Mouse (Mus musculus) kidney, adult 9 months (tissue): Measurements from ENCODE around the gene Rpl15.
"Not testable (repeated sequence)": the region's sequence is repeated elsewhere in the genome, so short reads cannot be mapped to it uniquely, and the experiment has no call there.

Source experiments
- DNase-seq: peaks from one replicate; pipeline ENCODE4 v3.0.0; 2022

Gene Rpl15

DNA sequence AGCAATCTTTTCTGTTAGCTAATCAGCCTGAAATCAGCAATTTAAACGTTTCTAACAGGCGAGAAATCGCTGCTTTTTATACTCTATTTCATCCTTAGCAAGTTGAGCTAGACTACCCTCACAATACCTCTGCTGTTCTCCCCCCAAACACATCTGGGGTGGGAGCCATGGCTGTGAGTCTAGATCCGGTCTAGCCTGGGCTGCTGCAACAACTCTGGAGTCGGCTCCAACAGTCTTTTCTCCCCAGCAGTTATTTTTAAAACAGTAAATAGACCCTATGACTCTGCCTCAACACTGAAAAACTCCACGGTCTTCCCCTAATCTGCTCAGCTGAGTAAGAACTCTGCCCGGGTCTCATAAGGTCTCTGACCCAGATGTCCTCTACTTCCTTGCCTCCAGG, 31.1 kb downstream of the Rpl15 start:
- no peak for DNase-seq

DNA sequence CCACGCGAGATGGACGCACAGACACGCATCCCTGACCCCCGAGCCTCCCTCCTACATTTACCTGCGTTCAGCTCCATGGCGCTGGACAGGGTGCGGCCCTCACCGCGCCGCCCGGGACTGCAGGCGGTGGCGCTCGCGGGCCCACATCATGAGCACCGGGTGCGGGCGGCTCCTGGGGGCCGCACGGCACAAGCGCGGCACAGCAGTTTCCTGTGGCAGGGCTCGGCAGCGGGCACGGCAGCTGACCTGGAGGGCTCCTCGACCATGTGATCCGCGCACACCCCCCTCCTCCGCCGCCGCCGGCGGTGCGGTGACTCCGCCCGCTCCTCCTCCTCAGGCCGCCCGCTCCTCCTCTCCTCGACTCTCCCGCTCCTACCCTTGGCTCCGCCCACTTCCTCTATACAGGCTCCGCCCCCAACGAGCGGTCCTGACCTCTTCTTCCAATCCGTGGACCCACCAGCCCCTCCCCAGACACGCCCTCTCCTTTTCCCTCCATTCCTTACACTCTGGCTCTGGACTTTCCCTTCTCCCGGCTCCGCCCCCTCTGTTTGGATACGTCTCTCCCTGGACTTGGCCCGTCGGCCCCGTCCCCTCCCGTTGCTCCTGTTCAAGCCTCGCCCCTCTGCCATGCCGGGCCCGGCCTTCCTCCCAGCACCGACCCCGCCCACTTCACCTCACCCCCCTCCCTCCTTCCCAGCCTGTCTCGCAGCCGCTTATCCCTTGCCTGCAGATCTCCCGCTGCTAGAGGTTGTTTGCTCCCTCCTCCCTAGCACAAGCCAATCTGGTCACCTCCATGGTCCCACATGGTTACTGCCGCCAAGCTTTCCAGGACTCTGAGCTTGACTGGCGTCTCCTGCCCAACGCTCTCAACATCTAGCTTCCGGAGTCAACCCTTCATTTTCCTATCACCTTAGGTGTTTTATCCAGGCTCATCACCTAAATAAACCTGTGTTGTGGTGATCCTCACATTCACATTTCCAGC, 32.1 kb downstream of the Rpl15 start, which contains the start of gene Nr1d2:
Gene Nr1d2 (minus strand): TSS at position 378 of the 982 bp plus-strand sequence.
- peak; percentile 100 for DNase-seq

DNA sequence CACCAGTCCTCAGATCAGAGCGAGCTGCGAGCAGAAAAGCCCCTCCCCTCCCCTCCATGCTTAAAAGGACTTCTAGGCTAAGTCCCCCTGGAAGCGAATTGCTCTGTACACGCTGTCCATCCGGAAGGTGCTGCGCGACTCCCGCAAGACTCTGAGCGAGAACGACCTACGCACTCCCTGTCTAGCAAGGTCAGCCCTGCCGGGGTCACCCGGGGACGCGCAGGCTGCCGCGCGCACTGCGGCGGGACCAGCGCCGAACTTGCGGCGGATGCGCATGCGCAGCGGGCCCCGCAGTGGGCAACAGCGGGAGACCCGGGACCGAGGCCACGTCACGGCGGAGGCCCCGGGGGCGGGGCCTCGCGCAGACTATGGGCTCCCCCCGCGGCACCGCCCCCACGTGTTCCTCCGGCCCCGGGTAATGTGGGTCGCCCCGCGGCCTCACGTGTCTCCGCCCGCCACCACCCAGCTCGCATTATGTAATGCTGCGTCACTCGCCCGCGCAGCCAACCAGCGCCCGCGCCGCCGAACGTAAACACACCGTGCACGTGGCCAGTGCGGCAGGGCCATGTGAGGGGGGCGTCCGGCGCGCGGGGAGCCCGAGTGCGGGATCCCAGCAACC, 33.0 kb downstream of the Rpl15 start:
- DNase-seq = peak; percentile 99

DNA sequence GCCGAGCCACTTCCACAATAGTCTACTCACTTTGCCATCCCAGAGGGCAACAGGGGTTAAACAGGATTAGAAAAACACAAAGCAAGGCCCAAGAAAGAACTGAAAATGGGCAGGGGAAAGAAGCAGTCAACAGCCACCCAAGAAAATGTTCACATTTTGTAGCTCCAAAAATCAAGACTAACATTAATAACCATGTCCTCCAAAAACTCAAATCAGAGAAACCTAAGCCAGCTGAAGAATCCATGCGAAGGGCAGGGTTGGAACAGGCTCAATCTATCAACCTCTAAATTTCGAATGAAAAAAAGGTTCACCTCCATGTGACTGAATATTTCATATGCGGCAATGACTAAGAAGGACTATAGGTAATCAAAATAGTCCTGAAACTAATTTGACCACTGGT, 33.8 kb downstream of the Rpl15 start:
- no peak for DNase-seq

DNA sequence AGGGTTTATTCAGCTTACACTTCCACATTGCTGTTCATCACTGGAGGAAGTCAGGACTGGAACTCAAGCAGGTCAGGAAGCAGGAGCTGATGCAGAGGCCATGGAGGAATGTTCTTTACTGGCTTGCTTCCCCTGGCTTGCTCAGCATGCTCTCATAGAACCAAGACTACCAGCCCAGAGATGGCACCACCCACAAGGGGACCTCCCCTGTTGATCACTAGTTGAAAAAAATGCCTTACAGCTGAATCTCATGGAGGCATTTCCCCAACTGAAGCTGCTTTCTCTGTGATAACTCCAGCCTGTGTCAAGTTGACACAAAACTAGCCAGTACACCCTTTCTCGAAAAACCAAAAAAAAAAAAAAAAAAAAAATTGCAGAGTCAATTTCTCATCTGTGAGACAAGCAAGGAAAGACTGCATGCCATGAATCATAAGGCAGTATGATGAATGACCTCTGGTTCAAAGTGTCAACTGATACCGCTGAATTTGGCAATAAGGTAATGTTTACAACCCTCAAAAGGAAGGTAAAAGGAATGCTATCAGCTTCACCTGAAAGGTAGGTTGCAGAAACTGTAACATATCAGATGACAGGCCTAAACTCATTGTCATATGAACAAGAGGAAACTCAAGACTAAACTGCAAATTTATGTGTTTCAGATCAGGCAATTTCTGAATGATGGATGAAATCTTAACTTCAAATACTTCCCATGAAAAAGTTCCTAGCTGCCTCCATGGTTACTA, 34.5 kb downstream of the Rpl15 start:
- DNase-seq = not testable (repeated sequence)

DNA sequence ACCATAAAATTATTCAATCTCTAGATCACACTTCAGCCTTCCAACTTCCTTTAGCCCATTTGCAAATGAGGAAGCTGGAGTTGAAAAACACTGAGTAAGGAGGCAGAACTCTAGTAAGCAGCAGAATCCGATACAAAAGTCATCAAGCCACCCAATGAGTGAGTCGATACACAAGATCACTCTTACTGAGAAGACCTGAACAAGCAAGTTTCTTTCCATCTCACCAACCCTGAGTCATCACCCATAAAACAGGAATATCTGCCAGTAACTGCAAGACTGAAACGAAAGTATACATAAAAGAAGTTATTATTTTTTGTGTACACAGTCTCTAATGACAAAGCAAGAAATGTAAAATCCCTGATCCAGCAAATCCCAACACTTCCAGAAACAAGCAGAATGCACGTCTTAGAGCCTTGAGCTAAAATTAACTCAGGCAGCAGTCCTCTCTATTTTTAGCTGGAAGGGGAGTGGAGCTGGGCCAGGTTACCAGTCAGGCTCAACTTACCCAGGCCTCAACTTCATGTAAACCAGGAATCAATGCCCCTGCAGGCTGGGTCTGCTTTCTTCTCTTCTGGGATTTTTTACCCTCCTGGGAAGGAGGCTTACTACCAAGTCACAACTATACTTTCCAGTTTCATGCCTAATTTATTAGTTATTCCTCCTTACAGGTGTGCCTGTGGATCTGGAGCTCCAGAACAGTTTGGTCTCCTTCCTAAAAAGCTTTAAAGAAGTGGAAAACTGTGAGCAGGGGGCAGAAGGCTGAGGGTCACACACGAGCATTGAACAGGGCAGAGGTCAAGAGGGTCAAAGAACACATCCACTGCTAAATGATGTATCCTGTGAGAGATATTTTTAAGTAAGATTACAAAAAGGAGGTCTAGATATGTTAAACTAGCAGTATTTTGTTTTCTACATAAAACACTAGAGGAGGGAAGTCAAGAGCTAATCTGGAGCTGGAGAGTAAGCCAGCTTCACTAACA, 36.9 kb downstream of the Rpl15 start:
- no peak for DNase-seq

DNA sequence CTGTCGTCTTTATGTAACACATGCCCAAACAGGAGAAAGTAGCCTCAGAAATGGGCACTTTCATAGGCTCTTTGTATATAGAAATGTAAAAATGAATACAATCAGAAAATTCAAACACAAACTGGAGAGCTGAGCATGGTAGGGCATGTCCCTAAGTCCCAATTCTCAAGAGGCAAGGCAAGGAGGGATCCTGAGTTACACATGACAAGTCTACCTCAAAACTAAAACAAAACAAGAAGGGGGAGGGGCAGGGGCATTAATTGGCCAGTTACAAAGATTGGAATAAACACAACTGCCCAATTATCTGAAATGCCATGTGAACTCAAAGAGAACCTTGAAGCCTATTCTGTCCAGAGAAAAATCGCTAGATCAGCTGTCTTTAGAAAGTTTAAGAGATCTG, 38.1 kb downstream of the Rpl15 start:
- no peak for DNase-seq

DNA sequence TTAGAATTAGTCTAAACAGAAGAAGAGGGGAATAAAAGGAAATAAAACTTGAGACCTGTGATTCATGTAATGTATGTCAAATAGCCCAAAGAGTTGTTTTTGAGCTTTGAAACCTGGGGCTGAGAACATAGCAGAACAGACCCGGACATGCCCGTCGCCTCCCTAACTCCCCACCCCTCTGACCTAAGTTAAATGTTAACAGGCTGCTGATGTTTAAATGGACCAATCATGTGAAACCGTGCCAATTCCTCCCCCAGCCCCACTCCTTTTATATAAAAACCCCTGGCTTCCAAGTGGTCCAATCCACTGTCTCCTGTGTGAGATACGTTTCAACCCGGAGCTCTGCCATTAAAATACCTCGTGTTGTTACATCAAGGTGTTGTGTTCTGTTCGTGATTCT, 39.3 kb downstream of the Rpl15 start:
- peak; percentile 45 for DNase-seq

DNA sequence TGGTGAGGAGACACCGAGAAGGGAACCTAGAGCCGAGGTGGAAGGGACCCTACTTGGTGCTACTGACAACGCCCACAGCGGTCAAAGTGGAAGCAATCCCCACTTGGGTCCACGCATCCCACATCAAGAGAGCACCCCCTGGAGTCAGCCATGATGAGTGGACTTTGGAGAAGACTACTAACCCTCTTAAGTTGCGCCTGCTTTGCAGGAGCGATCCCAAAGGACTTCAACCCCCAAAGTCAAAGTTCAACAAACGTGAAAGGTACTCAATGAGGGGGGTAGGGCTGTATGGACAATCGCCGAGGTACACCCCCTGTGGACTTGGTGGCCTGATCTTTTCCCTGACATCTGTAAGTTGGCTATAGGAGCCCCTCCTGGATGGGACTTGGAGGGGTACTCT, 41.4 kb downstream of the Rpl15 start:
- DNase-seq = peak; percentile 64

DNA sequence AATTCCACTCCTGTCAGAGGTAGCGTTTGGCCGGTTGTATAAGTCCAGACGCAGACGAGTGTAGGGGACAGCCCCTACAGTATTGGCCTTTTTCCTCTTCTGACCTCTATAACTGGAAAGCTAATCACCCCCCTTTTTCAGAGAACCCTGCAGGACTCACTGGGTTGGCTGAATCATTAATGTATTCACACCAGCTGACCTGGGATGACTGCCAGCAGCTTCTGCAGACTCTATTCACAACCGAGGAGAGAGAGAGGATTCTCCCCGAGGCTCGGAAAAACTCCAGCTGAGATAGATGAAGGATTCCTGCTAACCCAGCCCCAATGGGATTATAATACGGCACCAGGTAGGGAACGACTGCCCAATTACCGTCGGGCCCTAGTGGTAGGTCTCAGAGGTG, 45.0 kb downstream of the Rpl15 start:
- peak; percentile 71 for DNase-seq

DNA sequence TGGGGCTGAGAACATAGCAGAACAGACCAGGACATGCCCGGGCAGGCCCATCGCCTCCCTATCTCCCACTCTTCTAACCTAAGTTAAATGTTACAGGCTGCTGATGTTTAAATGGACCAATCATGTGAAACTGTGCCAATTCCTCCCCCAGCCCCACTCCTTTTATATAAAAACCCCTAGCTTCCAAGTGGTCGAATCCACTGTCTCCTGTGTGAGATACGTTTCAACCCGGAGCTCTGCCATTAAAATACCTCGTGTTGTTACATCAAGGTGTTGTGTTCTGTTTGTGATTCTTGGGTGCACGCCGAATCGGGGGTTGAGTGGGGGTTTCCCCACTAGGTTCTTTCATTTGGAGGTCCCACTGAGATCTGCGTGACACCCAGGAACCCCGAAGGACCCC, 45.8 kb downstream of the Rpl15 start:
- DNase-seq = not testable (repeated sequence)

DNA sequence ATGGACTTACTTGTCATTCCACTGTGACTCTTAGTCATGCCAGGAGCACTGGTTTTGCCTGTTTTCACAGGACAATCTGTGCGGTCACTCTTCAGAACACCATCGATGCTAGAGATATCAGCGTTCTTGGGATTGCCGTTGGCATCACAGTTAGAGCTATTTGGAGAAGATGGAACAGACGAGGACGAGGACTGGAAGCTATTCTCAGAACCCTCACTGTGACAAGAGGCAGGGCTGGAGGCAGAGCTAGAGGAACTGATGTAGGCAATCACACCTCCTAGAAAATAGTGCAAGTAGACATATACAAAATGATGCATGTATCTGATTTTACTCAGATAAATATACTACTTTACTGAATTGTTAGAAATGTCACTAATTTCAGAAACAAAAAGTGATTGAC, 49.2 kb downstream of the Rpl15 start:
- no peak for DNase-seq
